Mouse (Mus musculus) spleen, adult 2 months (tissue): ENCODE data around the gene Nudt14.

Experiments
- CTCF ChIP-seq: fragments of 200-500 bp; IDR thresholded peaks from 2 replicates; pipeline ENCODE4 v1.5.1; 2011; ENCODE audit warnings: mild to moderate bottlenecking, inconsistent platforms; ENCODE audit not compliant: insufficient read depth, insufficient read length, insufficient replicate concordance; ENCODE audit errors: extremely low read depth
- POLR2A ChIP-seq: fragments of 200-500 bp; IDR thresholded peaks from 2 replicates; pipeline ENCODE4 v1.6.1; 2011; ENCODE audit warnings: low read depth, low read length, inconsistent platforms

DNA sequence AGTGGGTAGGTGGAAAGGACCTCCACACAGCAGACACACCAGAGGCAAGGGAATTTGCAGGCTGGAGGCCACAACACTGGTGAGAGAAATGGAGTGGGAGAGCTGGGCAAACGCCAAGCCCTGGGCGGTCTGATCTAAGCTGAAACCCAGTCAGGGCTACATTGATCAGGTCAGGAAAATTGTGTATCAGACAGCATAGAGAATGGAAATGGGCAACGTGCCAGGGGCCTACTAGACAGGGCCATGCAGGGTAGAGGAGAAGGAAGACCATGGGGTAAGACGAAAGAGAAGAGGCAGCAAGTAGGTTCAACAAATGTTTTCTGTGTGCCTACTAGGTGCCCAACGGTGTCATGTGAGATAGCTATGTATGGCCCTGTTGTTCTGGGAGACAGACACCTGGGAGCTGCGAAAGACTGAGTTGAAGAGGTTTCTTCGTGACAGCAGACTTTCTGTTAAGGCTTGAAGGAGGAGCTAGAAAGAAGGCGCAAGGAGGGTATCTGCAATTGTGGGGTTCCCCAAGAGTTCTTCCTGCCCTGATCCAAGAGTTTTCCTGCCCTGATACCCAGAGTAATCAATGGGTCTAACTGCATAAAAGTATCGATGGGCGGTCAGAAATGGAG lies 658 bp downstream of the Nudt14 start:
- TF ChIP-seq CTCF (no peak), POLR2A (no peak)
